In the genomic region with DNA sequence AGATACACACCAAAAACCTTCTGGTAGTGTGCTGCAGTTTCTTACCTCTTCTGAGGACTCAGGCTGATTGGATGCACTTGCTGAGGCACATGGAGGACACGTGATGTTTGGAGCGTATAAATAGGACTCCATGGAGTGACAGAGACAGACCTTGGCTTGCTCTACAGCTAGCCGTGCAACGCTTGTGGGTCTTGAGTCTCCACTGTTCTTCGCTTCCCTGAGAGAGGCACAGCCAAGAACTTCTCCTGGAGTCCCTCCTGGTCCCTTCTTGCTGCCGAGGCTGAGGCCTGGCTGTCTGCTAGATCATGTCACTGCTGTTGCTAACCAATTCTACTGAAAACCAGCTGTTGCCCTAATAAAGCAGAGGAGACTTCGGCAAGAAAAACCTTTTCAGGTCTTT, we compare ENCODE assay signal across 15 mouse cellular contexts.
A peak's percentile ranks its signal among the peaks of the same experiment; 100 is the strongest.
DNase-seq lines count a peak whose midpoint lies in the region; ATAC-seq and TF ChIP-seq lines count a peak whose summit lies in the region.
"Had no signal": no experiment of that assay in that cellular context is flagged by ENCODE, and none has a peak within 500 bp of the region (broad histone marks: within the 10 kb centered on the region; RNA-seq: fewer than 3 reads in every experiment).

No protein-coding gene starts in this region.

- H3K36me3 ChIP-seq in kidney, postnatal 0 days (ENCODE audit: insufficient read depth, low read length) = no peaks in the 10 kb centered on the region
- no peaks in the 10 kb centered on the region for H3K36me3 ChIP-seq in neural tube, embryonic 13.5 days
- 0 out of 2 replicates have a peak, but pooled peaks cover 4% of the 10 kb centered on the region for H3K36me3 ChIP-seq in hindbrain, postnatal 0 days (ENCODE audit: insufficient read depth, low read length)
- H3K36me3 ChIP-seq: forebrain, embryonic 15.5 days; liver, embryonic 13.5 days had no signal

- WGBS in kidney, postnatal 0 days = 61% methylated on average over 7 of the region's 7 CpGs
- 74% methylated on average over 7 of the region's 7 CpGs for WGBS in neural tube, embryonic 13.5 days
- WGBS in hindbrain, postnatal 0 days = 64% methylated on average over 7 of the region's 7 CpGs

- no peak for DNase-seq in kidney, postnatal 0 days (ENCODE audit: low spot score)
- no peak for DNase-seq in kidney, postnatal 14 days
- DNase-seq in neural tube, embryonic 10.5 days (ENCODE audit: extremely low spot score, low spot score) = no peak
- DNase-seq in hindbrain, postnatal 0 days (ENCODE audit: low spot score) = no peak
- DNase-seq in frontal cortex, postnatal 36 days (ENCODE audit: low spot score in 2 of 2) = no peak
- DNase-seq in urinary bladder, postnatal 10 days (ENCODE audit: low spot score) = no peak
- DNase-seq: cerebellum, adult 9-11 months; gastrocnemius, postnatal 14 days; liver, embryonic 13.5 days; right cerebral cortex, postnatal 14 days had no signal

- H3K4me2 ChIP-seq in kidney, postnatal 0 days (ENCODE audit: low read length) = no peak overlapping the region
- H3K4me2 ChIP-seq in neural tube, embryonic 13.5 days = no peak overlapping the region
- H3K4me2 ChIP-seq in hindbrain, postnatal 0 days (ENCODE audit: low read depth, low read length) = no peak overlapping the region
- H3K4me2 ChIP-seq: forebrain, embryonic 15.5 days; liver, embryonic 13.5 days had no signal

- TF ChIP-seq CTCF in kidney, postnatal 0 days (IDR thresholded peaks at IDR 0.05; ENCODE audit: low read depth) = no peak
- TF ChIP-seq CTCF in hindbrain, postnatal 0 days (IDR thresholded peaks at IDR 0.05; ENCODE audit: low read depth) = no peak

- peaks cover 5% of the 10 kb centered on the region; the same call in 1 of the 2 replicates for H3K4me1 ChIP-seq in kidney, postnatal 0 days (replicated peaks; ENCODE audit: insufficient read depth, low read length)
- H3K4me1 ChIP-seq in neural tube, embryonic 13.5 days (replicated peaks) = peaks cover 32% of the 10 kb centered on the region
- H3K4me1 ChIP-seq in hindbrain, postnatal 0 days (ENCODE audit: insufficient read depth, low read length) = 0 out of 2 replicates have a peak, but pooled peaks cover 4% of the 10 kb centered on the region
- H3K4me1 ChIP-seq: forebrain, embryonic 15.5 days; liver, embryonic 13.5 days had no signal

- peak overlapping the region; percentile 55 for H3K27ac ChIP-seq in kidney, postnatal 0 days
- H3K27ac ChIP-seq in neural tube, embryonic 13.5 days (replicated peaks) = peak overlapping the region; percentile 46
- 0 out of 2 replicates have a peak overlapping the region, but pooled peaks have one; percentile 26 for H3K27ac ChIP-seq in hindbrain, postnatal 0 days
- H3K27ac ChIP-seq: forebrain, embryonic 15.5 days; left cerebral cortex, adult 2 months; liver, embryonic 13.5 days had no signal

- H3K9ac ChIP-seq in kidney, postnatal 0 days (ENCODE audit: low read depth, low read length) = no peak overlapping the region
- no peak overlapping the region; the same call in 1 of the 2 replicates for H3K9ac ChIP-seq in neural tube, embryonic 13.5 days
- no peak overlapping the region for H3K9ac ChIP-seq in hindbrain, postnatal 0 days (replicated peaks; ENCODE audit: low read length)
- H3K9ac ChIP-seq: forebrain, embryonic 15.5 days; liver, embryonic 13.5 days had no signal

- H3K27me3 ChIP-seq in kidney, postnatal 0 days (ENCODE audit: insufficient read depth, low read length) = no peaks in the 10 kb centered on the region
- H3K27me3 ChIP-seq in neural tube, embryonic 13.5 days = no peaks in the 10 kb centered on the region
- H3K27me3 ChIP-seq in hindbrain, postnatal 0 days (ENCODE audit: insufficient read depth, low read length) = no peaks in the 10 kb centered on the region
- H3K27me3 ChIP-seq: CH12.LX; forebrain, embryonic 15.5 days; liver, embryonic 13.5 days had no signal

- H3K9me3 ChIP-seq in kidney, postnatal 0 days (replicated peaks; ENCODE audit: low read length) = no peaks in the 10 kb centered on the region
- no peaks in the 10 kb centered on the region for H3K9me3 ChIP-seq in neural tube, embryonic 13.5 days
- H3K9me3 ChIP-seq in hindbrain, postnatal 0 days (ENCODE audit: low read length) = no peaks in the 10 kb centered on the region
- H3K9me3 ChIP-seq: forebrain, embryonic 15.5 days; liver, embryonic 13.5 days had no signal

- no peak overlapping the region for H3K4me3 ChIP-seq in kidney, postnatal 0 days (replicated peaks; ENCODE audit: low read depth, low read length)
- no peak overlapping the region for H3K4me3 ChIP-seq in neural tube, embryonic 13.5 days
- H3K4me3 ChIP-seq in hindbrain, postnatal 0 days (ENCODE audit: low read length) = no peak overlapping the region
- H3K4me3 ChIP-seq: forebrain, embryonic 15.5 days; left cerebral cortex, adult 2 months; liver, embryonic 13.5 days had no signal

- ATAC-seq in kidney, postnatal 0 days (replicated peaks; ENCODE audit: low FRiP score, low read depth) = no peak
- ATAC-seq in neural tube, embryonic 13.5 days (ENCODE audit: low read depth) = no peak
- no peak for ATAC-seq in hindbrain, postnatal 0 days
- ATAC-seq: forebrain, embryonic 15.5 days; inflammation-experienced regulatory T-cells, adult 6 months had no signal
